Mouse (Mus musculus): ENCODE data around the gene Mup18. TPM values are rescaled to one million over a fixed set of nuclear protein-coding genes. Genes with fewer than 3 reads are reported as not detected.
"Not testable (repeated sequence)": the region's sequence is repeated elsewhere in the genome, so short reads cannot be mapped to it uniquely, and the experiment has no call there.

Gene Mup18
- total RNA-seq (2015) (not detected in 2 replicates), total RNA-seq (2017) (not detected in 2 replicates)

DNA sequence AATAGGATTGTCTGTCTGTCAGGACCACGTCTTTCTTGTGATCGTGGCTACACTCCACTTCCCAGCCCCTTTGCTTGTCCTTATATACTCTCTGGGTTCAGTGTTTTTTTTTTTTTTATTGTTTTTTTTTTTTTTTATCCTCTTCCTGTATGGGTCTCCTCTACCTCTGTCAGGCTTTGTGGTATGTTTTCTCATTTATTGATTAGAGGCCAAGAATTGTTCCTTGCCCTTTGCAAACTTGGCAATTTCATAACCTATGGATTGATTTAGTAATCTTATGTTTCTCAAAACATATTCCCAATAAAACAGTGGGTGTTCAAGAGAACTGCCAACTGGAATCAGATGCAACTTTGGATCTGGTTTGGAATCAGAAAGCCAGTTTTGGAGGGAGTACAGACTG is at the start of gene Mup18:
Mup18 (minus strand) TSS at position 101 of the 400 bp plus-strand sequence.
- ATAC-seq (ENCODE audit: poor library complexity, severe bottlenecking) = not testable (repeated sequence)

DNA sequence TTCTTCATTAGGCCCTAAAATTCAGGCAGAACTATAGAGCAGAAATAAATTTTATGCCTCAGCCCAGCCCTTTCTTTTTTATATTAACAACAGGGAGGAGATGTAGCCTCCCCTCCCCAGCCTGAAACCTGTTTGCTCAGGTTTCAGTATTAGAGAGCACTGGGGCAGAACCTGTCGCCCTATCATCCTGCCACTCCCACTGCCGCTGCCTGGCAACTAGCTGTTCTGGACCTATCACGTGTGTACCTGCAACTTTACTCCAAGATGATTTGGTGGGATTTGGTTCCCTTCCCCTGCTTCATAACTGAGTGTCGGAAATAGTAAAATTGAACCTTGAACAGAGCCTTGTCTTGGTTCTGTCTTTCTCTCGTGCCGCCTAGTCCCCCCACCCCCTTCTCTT is 40.4 kb upstream of the Mup18 start:
- not testable (repeated sequence) for ATAC-seq (ENCODE audit: poor library complexity, severe bottlenecking)

Other genes with a start within 250 kb of the Mup18 start
- gene Mup15, start 234.4 kb downstream of the Mup18 start, total RNA-seq (2015) = not detected in 2 replicates
- gene Mup15, start 234.4 kb downstream of the Mup18 start, total RNA-seq (2017) = not detected in 2 replicates
- gene Mup16, start 154.6 kb downstream of the Mup18 start, total RNA-seq (2015) = not detected in 2 replicates
- gene Mup16, start 154.6 kb downstream of the Mup18 start, total RNA-seq (2017) = not detected in 2 replicates
- gene Mup17, start 78.3 kb downstream of the Mup18 start, total RNA-seq (2015) = not detected in 2 replicates
- gene Mup17, start 78.3 kb downstream of the Mup18 start, total RNA-seq (2017) = not detected in 2 replicates
- not detected in 2 replicates for gene Mup19, start 108.1 kb upstream of the Mup18 start, total RNA-seq (2015)
- gene Mup19, start 108.1 kb upstream of the Mup18 start, total RNA-seq (2017) = not detected in 2 replicates
- not detected in 2 replicates for gene Mup5, start 161.1 kb upstream of the Mup18 start, total RNA-seq (2015)
- not detected in 2 replicates for gene Mup5, start 161.1 kb upstream of the Mup18 start, total RNA-seq (2017)